Mouse (Mus musculus): ENCODE measurements at regions not wholly inside any gene's neighbourhood (a gene's known extent, or its start where the extent isn't known, plus 50 kb on each side); places are given as distances from the start of the nearest gene placed in this dataset.

DNA sequence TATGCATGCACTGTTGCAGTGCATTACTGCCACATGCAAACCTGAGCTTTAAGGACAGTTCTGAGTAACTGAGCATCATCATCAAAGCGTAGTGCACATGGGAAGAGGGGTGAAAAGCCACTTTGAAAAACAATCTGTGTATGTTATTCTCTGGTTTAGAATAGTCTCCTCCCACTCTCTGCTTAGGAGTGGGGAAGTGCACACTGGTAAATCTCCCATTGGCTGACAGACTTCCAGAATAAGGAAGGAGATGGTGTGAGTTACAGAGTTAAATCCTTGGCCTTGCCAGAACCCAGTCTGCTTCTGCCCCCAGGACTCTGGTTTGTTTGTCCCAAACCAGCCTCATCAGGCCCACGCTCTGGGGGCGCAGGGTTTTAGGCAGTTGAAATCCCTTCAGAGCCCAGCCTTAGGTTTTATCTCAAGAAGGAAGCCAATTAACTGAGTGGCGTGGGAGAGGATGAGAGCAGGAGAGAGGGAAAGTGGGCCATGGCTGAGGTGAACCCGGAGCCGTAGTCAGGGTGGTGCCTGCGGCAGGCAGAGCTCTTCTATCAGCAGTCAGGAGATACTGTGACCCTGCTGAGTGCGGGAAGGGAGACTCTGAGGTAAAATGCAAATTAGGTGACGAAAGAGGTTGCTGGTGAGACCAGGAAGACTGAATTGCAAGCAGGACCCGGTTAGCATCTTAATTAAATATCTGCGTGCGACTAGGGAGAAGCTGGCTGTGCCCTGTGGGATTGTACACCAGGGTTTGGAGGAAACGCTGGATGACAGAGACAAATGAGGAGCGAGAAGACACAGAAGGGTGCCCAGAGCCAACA is 166.0 kb downstream of the Setd4 start:
- no peak for TF ChIP-seq CTCF (IDR thresholded peaks at IDR 0.05; ENCODE audit: low read depth)
- 25% methylated on average over 14 of the region's 14 CpGs for WGBS
- DNase-seq (ENCODE audit: low spot score): no peak
- Histone ChIP-seq H3K36me3 (ENCODE audit: insufficient read depth, low read length) (no peaks in the 10 kb centered on the region), H3K9ac (ENCODE audit: low read depth, low read length) (no peak overlapping the region), H3K9me3 (replicated peaks; ENCODE audit: low read length) (no peaks in the 10 kb centered on the region), H3K4me2 (ENCODE audit: low read length) (0 out of 2 replicates have a peak overlapping the region, but pooled peaks have one; percentile 7), H3K27me3 (ENCODE audit: insufficient read depth, low read length) (no peaks in the 10 kb centered on the region), H3K4me1 (replicated peaks; ENCODE audit: insufficient read depth, low read length) (no peaks in the 10 kb centered on the region; the same call in 1 of the 2 replicates), H3K27ac (no peak overlapping the region), H3K4me3 (replicated peaks; ENCODE audit: low read depth, low read length) (no peak overlapping the region)
- no peak for ATAC-seq (replicated peaks; ENCODE audit: low FRiP score, low read depth)

DNA sequence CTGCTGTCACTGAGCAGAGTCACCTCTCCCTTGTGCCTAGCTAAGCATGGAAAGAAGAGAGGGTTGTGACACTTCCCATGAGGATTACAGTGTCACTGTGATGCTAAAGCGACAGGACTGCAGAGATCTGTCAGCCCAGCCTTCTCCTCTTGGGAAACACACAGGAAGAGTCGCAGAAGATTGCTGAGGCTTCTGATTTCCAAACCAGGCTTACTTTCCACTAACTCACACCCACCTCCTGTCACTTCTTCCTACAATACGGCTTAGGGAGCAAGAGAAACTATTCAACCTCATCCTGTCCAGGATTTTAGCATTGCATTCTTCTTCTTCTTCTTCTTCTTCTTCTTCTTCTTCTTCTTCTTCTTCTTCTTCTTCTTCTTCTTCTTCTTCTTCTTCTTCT is 167.1 kb downstream of the Setd4 start:
- Histone ChIP-seq H3K9ac (ENCODE audit: low read depth, low read length) (no peak overlapping the region), H3K4me2 (ENCODE audit: low read length) (no peak overlapping the region), H3K4me1 (replicated peaks; ENCODE audit: insufficient read depth, low read length) (no peaks in the 10 kb centered on the region; the same call in 1 of the 2 replicates), H3K36me3 (ENCODE audit: insufficient read depth, low read length) (no peaks in the 10 kb centered on the region), H3K27ac (no peak overlapping the region), H3K9me3 (replicated peaks; ENCODE audit: low read length) (no peaks in the 10 kb centered on the region), H3K27me3 (ENCODE audit: insufficient read depth, low read length) (no peaks in the 10 kb centered on the region), H3K4me3 (replicated peaks; ENCODE audit: low read depth, low read length) (no peak overlapping the region)
- ATAC-seq (replicated peaks; ENCODE audit: low FRiP score, low read depth) (no peak), DNase-seq (ENCODE audit: low spot score) (no peak)
- 48% methylated on average over 3 of the region's 3 CpGs for WGBS
- no peak for TF ChIP-seq CTCF (IDR thresholded peaks at IDR 0.05; ENCODE audit: low read depth)

DNA sequence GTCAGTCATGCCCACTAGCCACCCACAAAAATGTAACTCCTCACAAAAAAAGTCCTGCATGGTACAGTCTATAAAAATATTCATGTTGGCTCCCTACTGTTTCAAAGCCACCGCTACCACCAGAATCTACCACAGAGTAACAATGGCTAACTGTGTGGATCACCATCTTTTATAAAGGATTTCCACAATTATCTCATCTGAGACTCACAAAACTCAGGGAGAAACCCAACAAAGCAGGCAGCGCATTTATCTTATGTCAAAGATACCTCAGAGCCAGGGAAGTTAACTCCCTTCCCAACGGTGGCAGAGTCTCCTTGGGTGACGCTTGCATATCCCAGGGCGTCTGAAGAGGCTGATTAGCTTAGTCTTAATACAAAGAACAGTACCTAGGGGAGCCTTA is 172.5 kb downstream of the Setd4 start:
- H3K27me3 ChIP-seq (ENCODE audit: insufficient read depth, low read length): no peaks in the 10 kb centered on the region
- DNase-seq (ENCODE audit: low spot score) (no peak), ATAC-seq (replicated peaks; ENCODE audit: low FRiP score, low read depth) (no peak)
- no peak overlapping the region for H3K4me3 ChIP-seq (replicated peaks; ENCODE audit: low read depth, low read length)
- H3K36me3 ChIP-seq (ENCODE audit: insufficient read depth, low read length): no peaks in the 10 kb centered on the region
- WGBS: 82% methylated on average over 5 of the region's 5 CpGs
- no peak for TF ChIP-seq CTCF (IDR thresholded peaks at IDR 0.05; ENCODE audit: low read depth)
- no peak overlapping the region for H3K4me2 ChIP-seq (ENCODE audit: low read length)
- no peaks in the 10 kb centered on the region for H3K4me1 ChIP-seq (replicated peaks; ENCODE audit: insufficient read depth, low read length)
- no peaks in the 10 kb centered on the region for H3K9me3 ChIP-seq (replicated peaks; ENCODE audit: low read length)
- H3K9ac ChIP-seq (ENCODE audit: low read depth, low read length): no peak overlapping the region
- no peak overlapping the region for H3K27ac ChIP-seq

DNA sequence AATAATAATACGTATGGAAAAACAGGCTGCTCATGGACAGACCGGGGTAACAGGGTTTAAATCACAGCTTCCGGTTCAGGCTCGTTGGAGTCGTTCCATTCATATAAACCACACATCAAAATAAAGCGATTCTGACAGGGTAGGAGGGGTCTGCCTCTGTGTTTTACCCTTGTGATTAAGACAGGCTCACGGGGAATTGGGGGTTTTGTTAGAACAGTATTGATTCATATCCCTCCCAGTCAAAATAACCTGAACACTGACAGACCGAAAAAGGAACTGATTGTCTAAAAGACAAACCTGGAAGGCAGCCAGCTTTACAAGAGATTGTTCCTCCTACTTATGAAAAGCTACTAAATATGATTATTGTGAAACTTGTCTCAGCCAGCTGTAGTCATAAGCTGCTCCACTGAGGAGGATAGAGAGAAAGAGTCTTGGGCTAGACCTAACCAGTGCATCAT is 174.5 kb downstream of the Setd4 start:
- DNase-seq (ENCODE audit: low spot score) (peak; percentile 47), ATAC-seq (replicated peaks; ENCODE audit: low FRiP score, low read depth) (no peak)
- Histone ChIP-seq H3K4me3 (replicated peaks; ENCODE audit: low read depth, low read length) (no peak overlapping the region), H3K27me3 (ENCODE audit: insufficient read depth, low read length) (no peaks in the 10 kb centered on the region), H3K27ac (no peak overlapping the region), H3K9me3 (replicated peaks; ENCODE audit: low read length) (no peaks in the 10 kb centered on the region), H3K9ac (ENCODE audit: low read depth, low read length) (no peak overlapping the region), H3K36me3 (ENCODE audit: insufficient read depth, low read length) (no peaks in the 10 kb centered on the region), H3K4me2 (ENCODE audit: low read length) (no peak overlapping the region), H3K4me1 (replicated peaks; ENCODE audit: insufficient read depth, low read length) (no peaks in the 10 kb centered on the region)
- TF ChIP-seq CTCF (IDR thresholded peaks at IDR 0.05; ENCODE audit: low read depth): no peak
- 52% methylated on average over 8 of the region's 8 CpGs for WGBS

DNA sequence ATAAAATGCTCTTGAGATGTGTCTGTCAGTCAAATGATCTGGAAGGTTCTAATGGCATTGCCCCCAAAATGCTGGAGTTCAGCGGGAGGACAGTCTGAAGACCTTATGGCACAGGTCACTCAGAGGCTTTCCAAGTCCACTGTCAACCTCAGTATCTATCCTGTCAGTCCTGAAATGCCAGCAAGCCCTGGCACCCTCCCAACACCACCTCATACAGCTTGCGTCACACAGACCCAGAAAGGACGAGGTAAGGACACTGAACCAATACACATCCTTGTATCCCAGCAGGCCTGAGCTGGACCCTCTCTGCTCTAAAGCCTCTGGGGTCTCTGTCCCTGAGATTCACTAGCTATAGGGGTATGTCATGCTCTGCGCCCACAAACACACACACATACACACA is 176.6 kb downstream of the Setd4 start:
- Histone ChIP-seq H3K27me3 (ENCODE audit: insufficient read depth, low read length) (no peaks in the 10 kb centered on the region), H3K4me3 (replicated peaks; ENCODE audit: low read depth, low read length) (no peak overlapping the region)

DNA sequence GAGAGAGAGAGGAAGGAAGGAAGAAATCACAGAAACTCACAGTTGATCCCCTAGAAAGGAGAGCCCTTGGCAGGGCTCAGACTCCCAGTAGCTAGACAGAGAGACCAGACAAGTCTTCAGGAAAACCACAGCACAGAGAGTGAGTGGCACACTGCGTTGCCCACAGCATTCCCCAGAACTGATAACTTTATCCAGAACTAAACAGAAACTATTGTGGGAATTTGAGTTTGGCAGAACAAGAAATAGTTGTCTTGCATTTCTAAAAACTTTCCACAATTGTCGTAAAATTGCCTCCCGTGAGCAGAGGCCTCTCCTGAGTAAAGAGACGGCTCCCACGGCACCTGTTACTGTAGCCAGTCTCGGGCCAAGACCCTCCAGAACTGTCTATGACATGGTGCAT is 178.1 kb downstream of the Setd4 start:
- no peak overlapping the region for H3K4me3 ChIP-seq (replicated peaks; ENCODE audit: low read depth, low read length)
- H3K4me1 ChIP-seq (replicated peaks; ENCODE audit: insufficient read depth, low read length): no peaks in the 10 kb centered on the region
- DNase-seq (ENCODE audit: low spot score): no peak
- no peak overlapping the region for H3K27ac ChIP-seq
- WGBS: 65% methylated on average over 6 of the region's 6 CpGs
- H3K36me3 ChIP-seq (ENCODE audit: insufficient read depth, low read length): no peaks in the 10 kb centered on the region
- no peaks in the 10 kb centered on the region for H3K27me3 ChIP-seq (ENCODE audit: insufficient read depth, low read length)
- no peak overlapping the region for H3K9ac ChIP-seq (ENCODE audit: low read depth, low read length)
- no peaks in the 10 kb centered on the region for H3K9me3 ChIP-seq (replicated peaks; ENCODE audit: low read length)
- no peak for ATAC-seq (replicated peaks; ENCODE audit: low FRiP score, low read depth)
- no peak overlapping the region for H3K4me2 ChIP-seq (ENCODE audit: low read length)
- no peak for TF ChIP-seq CTCF (IDR thresholded peaks at IDR 0.05; ENCODE audit: low read depth)

More for the DNA sequence above, 176.6 kb downstream of the Setd4 start:
- no peaks in the 10 kb centered on the region for H3K36me3 ChIP-seq (ENCODE audit: insufficient read depth, low read length)
- no peak overlapping the region for H3K27ac ChIP-seq
- DNase-seq (ENCODE audit: low spot score): no peak
- no peak for TF ChIP-seq CTCF (IDR thresholded peaks at IDR 0.05; ENCODE audit: low read depth)
- ATAC-seq (replicated peaks; ENCODE audit: low FRiP score, low read depth): no peak
- no peaks in the 10 kb centered on the region for H3K9me3 ChIP-seq (replicated peaks; ENCODE audit: low read length)
- 96% methylated on average over 4 of the region's 4 CpGs for WGBS
- no peak overlapping the region for H3K4me2 ChIP-seq (ENCODE audit: low read length)
- H3K9ac ChIP-seq (ENCODE audit: low read depth, low read length): no peak overlapping the region
- no peaks in the 10 kb centered on the region for H3K4me1 ChIP-seq (replicated peaks; ENCODE audit: insufficient read depth, low read length)

All from kidney, postnatal 0 days (tissue).